Mouse (Mus musculus) 3T3-L1 (cell line): Measurements from ENCODE around the gene P4ha1.

Source experiments
- DNase-seq: peaks from one replicate; pipeline ENCODE4 v3.0.0-alpha.2; 2015; ENCODE audit warnings: low read depth, low spot score

Gene P4ha1

DNA sequence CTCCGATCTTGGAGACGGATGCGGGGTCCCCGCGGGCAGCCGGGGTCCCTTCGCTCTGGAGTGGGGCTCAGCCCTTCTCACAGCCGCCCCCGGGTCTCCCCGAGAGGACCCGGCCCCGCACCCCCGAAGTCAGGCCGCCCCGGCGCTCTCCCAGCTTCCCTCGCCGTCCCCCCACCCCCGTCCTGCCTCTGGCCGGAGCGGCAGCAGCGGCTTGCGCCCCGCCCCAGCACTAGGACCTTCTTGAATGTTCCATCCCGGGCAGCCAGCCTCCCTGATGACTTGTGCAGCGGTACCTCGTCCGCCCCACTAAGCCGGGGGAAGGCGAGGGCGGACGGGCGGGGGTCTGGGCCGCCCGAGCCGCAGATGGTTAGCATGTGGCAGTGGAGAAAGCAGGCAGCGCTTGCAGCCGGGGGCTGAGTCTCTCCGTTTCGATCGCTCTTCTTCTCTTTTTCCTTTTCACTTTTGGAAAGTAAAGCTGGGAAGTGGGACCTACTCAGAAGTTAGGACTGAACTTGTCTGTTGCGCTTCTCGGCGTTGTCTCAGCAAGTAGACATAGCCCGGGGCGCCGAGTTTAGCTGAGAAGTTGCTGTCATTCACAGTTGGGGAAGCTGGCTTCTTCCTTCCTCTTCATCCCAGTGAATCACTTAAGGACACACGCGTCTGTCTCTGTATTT is 529 bp downstream of the P4ha1 start:
- DNase-seq = peak; percentile 73

DNA sequence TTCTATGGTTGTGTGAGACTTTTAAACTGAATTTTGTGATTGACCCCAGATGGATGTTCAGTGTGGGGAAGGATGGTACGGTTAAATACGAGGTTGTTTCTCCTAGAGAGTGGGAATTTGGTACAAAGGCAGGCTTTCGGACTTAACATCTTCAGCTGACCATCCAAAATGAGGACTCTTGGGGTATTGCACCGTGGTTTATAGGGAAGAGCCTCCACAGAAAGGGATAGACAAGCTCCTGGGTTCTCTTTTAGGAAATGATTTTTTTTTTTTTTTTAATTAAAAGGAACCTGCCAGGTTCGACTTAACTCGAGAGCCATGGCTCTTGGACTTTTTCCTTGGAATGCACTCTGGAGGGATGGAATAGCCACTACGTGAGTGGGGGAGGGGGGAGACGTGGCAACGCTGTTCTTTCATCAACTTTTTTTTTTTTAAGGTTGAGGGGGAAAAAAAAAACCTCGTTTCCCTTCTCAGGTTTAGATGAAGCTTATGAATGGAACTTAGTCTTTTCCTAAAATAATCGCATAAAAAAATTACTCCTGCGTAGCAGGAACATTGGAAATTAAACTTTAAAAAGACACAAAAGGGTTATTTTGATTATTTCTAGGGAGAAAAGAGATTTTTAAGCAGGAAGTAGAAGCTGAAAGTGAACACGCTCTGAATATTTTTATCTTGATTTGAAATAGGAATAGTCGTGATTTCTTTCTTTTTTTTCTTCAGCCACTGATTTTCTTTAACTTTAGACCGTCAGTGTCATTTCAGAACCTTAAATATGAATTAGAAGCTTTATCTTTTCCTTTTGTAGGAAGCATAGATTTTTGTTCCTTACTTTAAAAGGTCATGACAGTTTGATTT is 1.4 kb downstream of the P4ha1 start:
- DNase-seq = peak; percentile 83

DNA sequence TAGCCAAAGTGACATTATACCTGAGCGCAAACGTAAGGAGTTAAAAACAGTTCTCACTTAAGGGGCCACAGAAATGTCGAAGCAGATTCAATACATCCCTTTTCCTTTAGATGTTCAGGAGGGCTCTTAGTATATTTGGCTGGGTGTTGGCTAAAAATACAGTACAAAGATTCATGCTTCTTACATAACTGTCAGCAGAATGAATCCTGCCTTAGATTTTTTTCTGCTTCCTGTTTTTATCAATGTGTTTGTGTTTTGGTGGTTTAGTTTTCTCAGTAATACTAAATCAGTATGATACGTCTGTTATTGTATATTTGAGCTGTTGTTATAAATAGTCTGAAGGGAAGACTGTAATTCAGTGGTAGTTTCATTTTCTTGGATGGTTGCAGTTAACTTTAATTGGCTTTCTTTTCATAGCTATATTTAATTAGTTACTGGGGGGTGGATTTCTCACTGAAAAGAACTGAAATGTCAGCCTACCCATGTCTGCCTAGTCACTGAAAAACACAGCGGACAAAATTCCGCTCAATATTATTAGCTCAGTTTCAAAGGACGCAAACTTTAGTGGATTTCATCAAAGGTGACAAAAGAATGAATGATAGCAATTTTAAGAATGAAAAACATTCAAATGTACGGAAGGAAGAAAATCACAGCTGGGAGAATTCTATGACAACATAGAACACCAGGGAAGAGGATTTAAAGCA is 3.7 kb downstream of the P4ha1 start:
- no peak for DNase-seq

DNA sequence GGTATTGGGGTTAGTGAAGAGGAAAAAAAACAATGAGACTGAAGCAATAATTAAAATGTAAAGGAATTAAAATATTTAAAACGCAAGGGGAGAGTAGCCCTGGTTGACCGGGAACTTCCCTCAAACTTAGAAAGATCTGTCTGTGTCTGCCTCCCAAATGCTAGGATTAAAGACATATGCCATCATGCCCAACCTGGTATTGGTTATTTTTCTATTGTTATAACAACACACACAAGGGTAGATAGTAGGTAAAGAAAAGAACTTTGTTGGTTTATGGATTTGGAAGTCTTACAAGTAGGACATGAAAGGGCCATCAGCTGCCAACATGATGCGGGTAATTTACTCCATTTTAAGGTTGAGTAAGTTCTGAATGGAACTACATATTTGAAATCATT is 4.2 kb downstream of the P4ha1 start:
- DNase-seq = no peak

DNA sequence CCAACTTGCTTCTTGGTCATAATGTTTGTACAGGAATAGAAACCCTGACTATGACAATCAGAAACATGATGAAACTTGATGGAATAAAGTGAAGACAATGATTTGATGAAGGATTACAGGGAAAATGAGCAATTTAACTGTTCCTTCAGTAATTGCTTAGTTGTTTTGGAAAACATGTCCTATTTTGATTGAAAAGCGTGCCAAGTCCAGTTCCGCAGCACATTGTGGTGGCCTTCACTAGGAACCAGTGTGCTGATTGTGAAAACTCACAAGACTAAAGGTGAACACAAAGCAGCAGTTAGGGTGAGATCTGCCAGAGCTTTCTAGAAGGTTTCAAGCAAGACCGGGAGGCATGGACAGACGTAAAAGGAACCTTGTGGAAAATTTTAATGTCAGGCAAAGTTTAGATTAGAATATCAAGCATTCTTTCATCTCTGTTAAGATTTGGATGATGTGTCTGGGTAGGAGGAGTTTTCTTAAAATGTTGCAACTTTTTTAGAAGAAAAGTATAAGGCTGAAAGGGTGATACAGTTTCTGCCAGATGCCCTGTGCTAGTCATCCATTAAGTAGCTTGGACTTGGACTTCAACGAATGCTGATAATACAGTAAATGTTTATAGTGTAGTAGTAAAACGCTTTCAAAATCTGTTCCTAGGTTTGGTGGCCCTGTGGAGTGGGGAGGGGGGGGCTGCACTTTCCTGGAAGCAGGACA is 8.6 kb downstream of the P4ha1 start:
- DNase-seq = peak; percentile 35

DNA sequence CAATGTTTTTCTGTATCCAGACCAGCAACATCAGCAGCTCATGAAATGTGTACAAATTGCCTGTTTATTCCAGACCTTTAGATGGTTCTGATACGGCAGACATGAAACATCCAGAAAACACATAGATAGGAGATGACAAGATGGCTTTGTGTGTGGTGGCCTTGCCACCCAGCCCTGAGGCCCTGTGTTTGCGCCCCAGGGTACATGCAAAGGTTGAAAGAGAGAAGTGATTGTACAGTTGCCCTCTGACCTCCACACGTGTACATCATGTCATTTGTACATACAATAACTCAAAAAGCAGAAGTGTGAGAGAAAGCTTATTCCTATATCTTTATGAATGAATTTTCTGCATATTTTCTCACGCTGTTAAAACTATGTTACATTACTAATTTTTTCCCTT is 10.3 kb downstream of the P4ha1 start:
- DNase-seq = no peak

DNA sequence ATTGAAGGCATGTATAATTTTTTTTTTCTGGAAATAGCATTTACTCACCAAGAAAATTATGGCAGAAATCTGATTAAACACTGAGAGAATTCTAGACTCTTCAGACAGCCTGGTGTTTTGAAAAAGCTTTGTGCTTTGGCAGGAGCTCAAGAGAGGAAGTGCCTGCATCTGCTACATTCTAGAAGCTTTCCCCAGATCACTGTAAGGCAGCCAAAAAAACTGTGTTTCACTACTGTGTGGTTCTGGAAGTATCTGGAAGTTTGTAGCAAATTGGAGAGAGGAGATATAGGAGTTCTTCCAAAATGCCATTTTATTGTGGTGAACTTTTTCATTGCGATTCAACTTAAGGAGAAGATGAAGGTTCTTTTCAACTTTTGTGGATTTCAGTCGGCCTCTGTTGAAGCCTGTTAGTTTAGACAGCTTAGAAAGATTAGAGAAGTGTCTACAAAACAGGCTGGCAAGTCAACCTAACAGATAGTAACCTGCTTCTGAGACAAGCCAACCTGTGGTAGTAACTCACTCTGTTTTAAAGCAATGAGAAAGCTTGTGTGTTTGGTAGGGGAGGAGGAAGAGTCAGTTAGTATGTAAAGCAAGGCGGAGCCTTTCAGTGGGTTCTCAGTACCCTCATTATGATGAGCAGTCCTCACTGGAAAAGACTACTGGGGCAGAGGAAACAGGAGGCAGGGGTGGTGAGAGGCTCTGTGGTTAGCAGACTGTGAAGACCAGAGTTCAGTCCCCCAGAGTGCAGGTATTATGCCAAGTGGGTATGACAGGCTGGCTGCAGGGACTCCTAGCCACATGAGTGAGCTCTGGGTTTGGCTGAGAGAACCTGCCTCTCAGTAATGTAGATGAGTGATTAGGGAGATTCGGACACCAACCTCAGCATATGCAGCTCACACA is 12.1 kb downstream of the P4ha1 start:
- peak; percentile 69 for DNase-seq

DNA sequence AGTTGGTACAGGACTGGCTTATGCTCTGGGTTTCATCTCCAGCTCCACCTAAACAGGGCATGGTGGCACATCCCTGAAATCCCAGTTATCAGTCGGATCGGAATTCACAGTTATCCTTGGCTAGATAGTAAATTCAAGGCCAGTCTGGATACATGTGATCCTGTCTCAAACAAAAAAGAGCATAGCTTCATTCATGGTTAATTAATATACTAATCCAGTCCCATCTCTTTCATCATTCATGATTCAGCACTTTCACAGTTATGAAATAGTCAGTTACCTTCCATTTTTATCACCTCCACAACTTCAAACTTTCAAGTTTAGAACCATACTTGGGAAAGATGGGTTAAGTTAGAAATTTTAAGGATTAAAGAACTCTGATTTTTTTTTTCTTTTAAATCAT is 13.0 kb downstream of the P4ha1 start:
- DNase-seq = no peak

DNA sequence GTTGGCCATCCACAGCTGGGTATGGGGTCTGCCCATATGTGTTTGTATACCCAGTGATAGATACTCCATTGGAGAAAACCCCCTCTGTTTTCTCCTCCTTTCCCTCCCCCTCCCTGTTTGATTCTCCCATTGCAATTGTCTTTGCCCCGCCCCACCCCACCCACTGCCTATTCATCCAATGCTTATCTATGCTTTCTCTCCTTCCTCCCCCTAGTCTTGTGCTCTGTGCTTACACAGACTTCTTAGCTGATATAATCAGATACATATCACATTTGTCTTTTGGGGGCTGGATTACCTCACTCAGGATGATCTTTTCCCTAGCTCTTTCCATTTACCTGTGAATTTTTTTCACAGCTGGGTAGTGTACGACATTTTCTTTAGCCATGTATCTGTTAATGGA is 23.5 kb downstream of the P4ha1 start:
- no peak for DNase-seq

DNA sequence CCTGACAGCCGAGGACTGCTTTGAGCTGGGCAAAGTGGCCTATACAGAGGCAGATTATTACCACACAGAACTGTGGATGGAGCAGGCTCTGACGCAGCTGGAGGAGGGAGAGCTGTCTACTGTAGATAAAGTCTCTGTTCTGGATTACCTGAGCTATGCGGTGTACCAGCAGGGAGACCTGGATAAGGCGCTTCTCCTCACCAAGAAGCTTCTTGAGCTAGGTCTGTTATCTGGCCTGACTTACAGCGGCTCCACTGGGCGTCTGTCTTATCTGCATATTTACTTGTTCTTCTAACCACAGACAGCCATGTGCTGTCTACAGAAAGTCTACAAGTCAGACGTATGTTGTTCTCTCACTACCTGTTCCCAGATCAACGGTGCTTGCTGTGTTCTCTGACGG is 25.1 kb downstream of the P4ha1 start:
- no peak for DNase-seq

DNA sequence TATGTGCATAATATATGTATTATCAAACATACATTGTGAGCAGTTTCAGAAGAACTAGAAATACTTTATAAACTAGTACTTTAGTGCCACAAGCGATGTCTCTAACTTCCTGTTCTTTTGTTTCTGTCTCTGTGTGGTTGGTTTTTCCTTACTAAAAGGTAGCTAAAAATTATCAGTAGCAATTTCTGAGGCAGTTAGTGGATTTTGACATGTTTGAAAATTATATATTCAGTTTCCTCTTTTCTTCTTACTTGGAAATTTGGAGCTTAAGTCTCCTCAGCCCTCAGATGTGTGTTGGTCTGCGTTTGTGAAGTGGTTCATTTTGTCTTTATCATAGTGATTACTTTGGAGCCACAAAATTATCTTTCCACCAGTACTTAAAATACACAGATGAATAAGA is 26.4 kb downstream of the P4ha1 start:
- DNase-seq = no peak

DNA sequence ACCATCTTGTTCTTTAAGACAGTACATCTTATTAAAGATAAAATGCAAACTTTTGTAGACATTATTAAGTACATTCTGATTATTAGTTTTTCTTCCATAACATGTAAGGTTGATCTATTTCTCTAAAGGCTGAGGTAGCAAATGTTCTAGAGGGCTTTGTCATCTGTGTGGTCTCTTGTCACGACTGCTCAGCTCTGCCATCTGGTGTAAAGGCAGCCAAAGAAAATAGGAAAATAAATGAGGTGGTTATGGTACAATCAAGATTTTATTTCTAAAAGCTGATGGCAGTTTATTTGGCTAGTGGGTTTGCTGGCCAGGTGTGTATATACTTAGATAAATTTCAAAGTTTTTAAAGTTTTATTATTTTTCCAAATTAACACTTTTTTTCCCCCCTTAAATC is 30.0 kb downstream of the P4ha1 start:
- DNase-seq = no peak

DNA sequence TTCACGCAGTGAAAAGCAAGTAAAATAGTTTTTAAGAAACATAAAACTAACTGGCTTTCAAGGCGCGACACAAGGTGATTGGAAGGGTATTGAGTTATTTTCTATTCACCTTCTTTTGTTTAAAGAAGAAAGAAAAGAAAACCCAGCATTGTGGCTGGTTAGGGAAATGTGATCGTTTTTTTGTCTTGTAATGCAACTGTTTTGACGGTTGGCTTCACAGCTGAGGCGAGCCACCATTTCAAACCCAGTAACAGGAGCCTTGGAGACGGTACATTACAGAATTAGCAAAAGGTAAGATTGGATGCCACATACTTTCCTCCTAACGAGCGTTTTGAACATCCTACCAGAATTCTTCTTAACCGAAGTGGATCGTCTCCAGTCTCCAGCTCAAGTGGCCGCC is 31.0 kb downstream of the P4ha1 start:
- no peak for DNase-seq

DNA sequence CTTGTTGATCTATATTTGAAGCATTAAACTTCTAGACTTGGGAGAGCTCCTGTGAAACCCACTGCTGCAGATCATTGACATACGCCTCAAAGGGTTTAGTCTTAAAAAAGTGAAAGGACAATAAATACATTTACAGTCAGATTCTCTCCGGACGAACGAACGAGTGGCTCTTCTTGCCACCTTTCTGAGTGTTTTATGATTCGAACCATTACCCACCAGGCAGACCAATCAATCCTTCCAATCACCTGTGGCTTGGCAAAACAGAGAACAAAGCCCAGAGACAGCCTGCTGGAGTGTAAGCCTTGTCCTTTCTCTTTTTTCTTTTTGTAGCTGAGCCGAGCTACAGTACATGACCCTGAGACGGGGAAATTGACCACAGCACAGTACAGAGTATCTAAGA is 31.9 kb downstream of the P4ha1 start:
- no peak for DNase-seq

DNA sequence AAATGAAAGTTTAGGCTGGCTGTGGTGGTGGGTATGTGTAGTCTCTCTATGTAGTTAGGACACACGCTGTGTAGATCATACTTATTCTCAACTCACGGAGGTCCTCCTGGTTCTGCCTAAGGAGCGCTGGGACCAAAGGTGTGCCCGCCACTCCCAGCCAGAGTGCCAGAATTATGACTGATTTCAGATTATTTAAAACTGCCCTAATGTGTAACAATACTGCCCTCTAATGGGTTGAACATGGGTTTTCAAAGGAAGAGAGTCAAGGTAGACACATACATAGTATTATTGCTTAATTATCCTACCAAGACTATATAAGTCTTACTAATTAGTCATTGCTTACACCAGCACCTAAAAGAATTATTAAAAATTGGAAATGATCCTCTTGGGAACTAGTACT is 35.6 kb downstream of the P4ha1 start:
- peak; percentile 39 for DNase-seq

DNA sequence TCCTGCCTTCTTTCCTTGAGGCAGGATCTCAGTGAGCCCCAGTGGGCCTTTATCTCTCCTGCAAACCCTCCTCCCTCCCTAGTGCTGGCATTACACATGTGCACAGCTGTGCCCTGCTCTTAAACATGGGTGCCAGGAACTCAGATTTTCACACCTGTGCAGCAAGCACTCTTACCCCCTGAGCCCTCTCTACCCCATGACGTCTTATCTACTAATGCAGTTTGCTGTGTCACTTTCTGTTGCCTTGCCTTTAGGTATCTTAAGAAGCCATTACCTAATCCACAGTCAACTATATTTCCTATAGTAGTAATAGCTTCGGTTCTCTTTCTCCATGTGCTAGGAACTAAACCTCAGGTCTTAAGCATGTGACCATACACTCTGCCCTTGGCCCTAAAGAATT is 40.1 kb downstream of the P4ha1 start:
- DNase-seq = no peak

DNA sequence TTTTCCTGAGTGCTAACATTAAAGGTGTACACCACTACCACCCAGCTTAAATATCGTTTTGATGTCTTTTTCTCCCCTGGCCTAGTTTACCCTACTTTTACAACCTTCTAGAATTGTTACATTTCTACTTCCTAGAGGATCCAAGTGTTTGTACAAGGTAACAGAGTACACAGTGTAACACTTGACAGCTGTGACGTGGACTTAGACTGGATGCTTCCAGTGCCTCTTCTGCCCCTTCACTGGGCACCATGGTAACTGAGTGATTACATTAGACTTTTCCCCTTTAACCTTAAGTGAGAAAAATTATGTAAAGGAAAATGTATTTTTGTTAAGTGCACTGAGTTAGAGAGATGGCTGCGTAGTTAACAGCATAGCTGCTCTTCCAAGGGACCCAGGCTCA is 41.5 kb downstream of the P4ha1 start:
- DNase-seq = no peak

DNA sequence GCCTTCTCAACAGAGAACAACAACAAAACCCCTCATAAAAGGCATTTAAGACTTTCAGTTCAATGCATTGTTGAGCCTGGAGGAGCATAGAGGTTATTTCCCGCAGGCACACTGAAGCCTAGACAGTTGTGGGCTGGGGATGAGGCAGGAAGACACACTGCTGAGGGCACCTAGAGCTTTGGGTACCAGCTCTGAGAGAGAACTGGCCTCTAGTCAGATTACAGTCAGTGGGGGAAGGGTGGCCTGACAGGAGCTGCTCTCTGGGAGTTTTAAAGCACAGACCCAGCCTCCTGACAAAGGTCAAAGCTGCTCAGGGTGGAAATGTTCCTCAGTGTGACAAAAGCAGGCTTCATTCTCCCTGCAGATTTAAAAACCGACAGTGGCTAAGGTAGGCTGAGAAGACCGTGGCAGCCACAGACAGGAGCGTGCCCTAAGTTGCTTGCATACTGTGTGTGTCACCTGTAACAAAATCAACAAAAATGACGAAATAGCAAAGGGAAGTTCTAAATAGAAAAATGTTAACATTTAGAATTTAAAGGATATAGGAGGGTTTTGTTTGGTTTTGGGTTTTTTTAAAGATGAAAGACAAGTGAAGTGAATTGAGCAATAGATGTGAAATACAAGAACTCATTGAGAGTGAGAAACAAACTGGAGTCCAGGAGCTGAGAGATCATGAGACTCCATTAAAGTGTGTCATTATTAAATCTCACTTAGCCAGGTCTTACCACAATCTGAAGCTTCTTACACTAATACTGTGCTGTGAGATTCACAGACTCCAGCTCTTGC is 42.9 kb downstream of the P4ha1 start:
- DNase-seq = no peak

DNA sequence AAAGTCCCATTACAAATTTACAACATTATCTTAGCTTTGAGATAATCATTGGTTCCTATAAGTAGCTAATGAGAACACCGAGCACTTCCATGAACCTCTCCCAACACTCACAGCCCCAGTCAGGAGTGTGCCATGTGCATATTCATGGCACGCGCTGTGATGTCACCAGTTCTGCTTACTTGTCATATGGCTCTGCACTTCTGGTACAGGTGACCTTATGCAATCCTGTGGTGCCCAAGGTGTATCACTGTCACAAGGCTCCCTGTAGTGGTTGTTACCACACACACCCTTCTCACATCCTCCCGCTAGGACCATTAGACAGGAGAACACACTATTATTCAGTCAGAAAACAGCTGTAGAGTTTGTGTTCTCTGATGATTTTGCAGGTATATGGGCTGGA is 43.6 kb downstream of the P4ha1 start:
- DNase-seq = no peak

DNA sequence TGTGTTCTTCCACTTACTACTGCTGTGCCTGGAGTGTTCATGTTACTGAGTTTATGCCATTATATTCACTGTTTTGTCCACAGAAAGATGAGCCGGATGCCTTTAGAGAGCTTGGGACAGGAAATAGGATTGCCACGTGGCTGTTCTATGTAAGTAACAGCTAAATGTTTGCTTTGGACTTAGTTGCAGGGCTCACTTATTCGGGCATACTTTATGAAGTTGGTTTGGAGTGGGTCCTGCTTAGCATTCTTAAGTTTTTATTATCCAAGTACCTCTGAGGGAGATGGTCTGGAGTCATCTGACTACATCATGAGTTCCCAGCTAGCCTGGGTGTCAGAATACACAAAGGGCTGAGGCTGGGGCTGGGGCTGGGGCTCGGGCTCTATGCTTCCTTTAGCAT is 44.1 kb downstream of the P4ha1 start:
- DNase-seq = no peak
